Comparison of ENCODE assay signal across 14 mouse cellular contexts in the genomic region with DNA sequence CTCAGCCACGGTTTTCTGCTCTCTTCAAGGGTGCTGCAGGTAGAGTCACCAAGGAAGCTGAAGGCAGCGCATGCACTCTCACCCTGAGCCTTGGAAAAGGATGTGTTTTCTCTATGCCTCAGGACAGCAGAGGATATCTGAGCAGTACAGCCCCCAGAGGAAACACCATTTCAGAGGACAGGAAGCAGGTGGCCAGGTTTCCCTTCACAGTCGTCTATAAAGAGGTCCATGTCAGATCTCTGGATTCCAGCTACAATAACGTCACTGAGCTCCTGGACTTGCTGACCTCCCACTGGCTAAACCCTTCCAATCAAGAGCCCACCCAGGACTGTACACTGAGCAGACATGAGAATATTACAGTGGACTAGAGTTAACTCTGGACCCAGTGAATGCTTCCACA.
DNase-seq lines count a peak whose midpoint lies in the region; ATAC-seq and TF ChIP-seq lines count a peak whose summit lies in the region.
"Had no signal": no experiment of that assay in that cellular context is flagged by ENCODE, and none has a peak within 500 bp of the region (broad histone marks: within the 10 kb centered on the region; RNA-seq: fewer than 3 reads in every experiment).

No protein-coding gene starts in this region.

- no peaks in the 10 kb centered on the region for H3K9me3 ChIP-seq in kidney, embryonic 15.5 days (replicated peaks)
- H3K9me3 ChIP-seq in midbrain, embryonic 16.5 days (replicated peaks; ENCODE audit: control insufficient read depth, low read length, poor library complexity, severe bottlenecking), result no peaks in the 10 kb centered on the region
- H3K9me3 ChIP-seq in midbrain, embryonic 11.5 days (ENCODE audit: control insufficient read depth, low read length), result no peaks in the 10 kb centered on the region
- no peaks in the 10 kb centered on the region for H3K9me3 ChIP-seq in stomach, postnatal 0 days (ENCODE audit: control insufficient read depth, low read length)
- H3K9me3 ChIP-seq: heart, embryonic 13.5 days; neural tube, embryonic 12.5 days had no signal

- TF ChIP-seq CTCF in gastrocnemius, adult 2 months (IDR thresholded peaks at IDR 0.05), result no peak
- no peak for TF ChIP-seq CTCF in stomach, postnatal 0 days (IDR thresholded peaks at IDR 0.05; ENCODE audit: low read depth)

- no peak overlapping the region for H3K9ac ChIP-seq in kidney, embryonic 15.5 days
- no peak overlapping the region for H3K9ac ChIP-seq in midbrain, embryonic 16.5 days (ENCODE audit: low read depth, low read length)
- H3K9ac ChIP-seq in midbrain, embryonic 11.5 days (ENCODE audit: low read length), result no peak overlapping the region
- no peak overlapping the region for H3K9ac ChIP-seq in stomach, postnatal 0 days (ENCODE audit: low read length)
- H3K9ac ChIP-seq: heart, embryonic 13.5 days; neural tube, embryonic 12.5 days had no signal

- WGBS in kidney, embryonic 15.5 days, result 22% methylated on average over 4 of the region's 4 CpGs
- WGBS in midbrain, embryonic 16.5 days, result 60% methylated on average over 4 of the region's 4 CpGs
- 65% methylated on average over 4 of the region's 4 CpGs for WGBS in midbrain, embryonic 11.5 days
- 47% methylated on average over 4 of the region's 4 CpGs for WGBS in stomach, postnatal 0 days

- TF ChIP-seq EP300 in stomach, postnatal 0 days (optimal IDR thresholded peaks at IDR 0.05), result no peak

- H3K4me2 ChIP-seq in kidney, embryonic 15.5 days, result no peak overlapping the region
- no peak overlapping the region for H3K4me2 ChIP-seq in midbrain, embryonic 16.5 days (ENCODE audit: low read length)
- no peak overlapping the region for H3K4me2 ChIP-seq in midbrain, embryonic 11.5 days
- H3K4me2 ChIP-seq in stomach, postnatal 0 days (replicated peaks; ENCODE audit: low read depth), result no peak overlapping the region
- H3K4me2 ChIP-seq: heart, embryonic 13.5 days; neural tube, embryonic 12.5 days had no signal

- DNase-seq in gastrocnemius, adult 2 months, result no peak
- no peak for DNase-seq in gastrocnemius, postnatal 4 days (ENCODE audit: low spot score in 2 of 2)
- DNase-seq in kidney, postnatal 25 days, result no peak
- no peak for DNase-seq in midbrain, embryonic 11.5 days (ENCODE audit: low spot score, missing footprints)
- no peak for DNase-seq in stomach, postnatal 0 days (ENCODE audit: low spot score)
- DNase-seq in adrenal gland, adult 18-20 months (ENCODE audit: low spot score in 2 of 2), result no peak
- DNase-seq: adrenal gland, postnatal 14 days; cerebellum, postnatal 14 days; kidney, adult 8-10 months; thymus, adult 18-20 months had no signal

- intact Hi-C loops in gastrocnemius, adult 2 months (cut with DNase I), result no loop called here

- H3K4me3 ChIP-seq in gastrocnemius, adult 2 months, result no peak overlapping the region
- H3K4me3 ChIP-seq in kidney, embryonic 15.5 days (replicated peaks), result no peak overlapping the region
- H3K4me3 ChIP-seq in midbrain, embryonic 16.5 days (ENCODE audit: low read depth, low read length), result no peak overlapping the region
- H3K4me3 ChIP-seq in midbrain, embryonic 11.5 days (ENCODE audit: low read depth, low read length), result no peak overlapping the region
- no peak overlapping the region for H3K4me3 ChIP-seq in stomach, postnatal 0 days (ENCODE audit: low read depth, low read length)
- H3K4me3 ChIP-seq: heart, embryonic 13.5 days; neural tube, embryonic 12.5 days had no signal

- ATAC-seq in kidney, embryonic 15.5 days (replicated peaks; ENCODE audit: low FRiP score), result peak; percentile 17; the same call in 1 of the 2 replicates
- ATAC-seq in midbrain, embryonic 16.5 days, result no peak
- no peak for ATAC-seq in midbrain, embryonic 11.5 days (ENCODE audit: low FRiP score)
- peak; percentile 27; the same call in 1 of the 2 replicates for ATAC-seq in stomach, postnatal 0 days (ENCODE audit: low FRiP score, low TSS enrichment)

- H3K27ac ChIP-seq in gastrocnemius, adult 2 months, result peak overlapping the region; percentile 10; the same call in 1 of the 2 replicates
- H3K27ac ChIP-seq in kidney, embryonic 15.5 days, result peak overlapping the region; percentile 13; the same call in 1 of the 2 replicates
- H3K27ac ChIP-seq in midbrain, embryonic 16.5 days (ENCODE audit: low read length), result peak overlapping the region; percentile 28; the same call in 1 of the 2 replicates
- H3K27ac ChIP-seq in midbrain, embryonic 11.5 days (ENCODE audit: low read depth, low read length), result no peak overlapping the region
- H3K27ac ChIP-seq in stomach, postnatal 0 days (replicated peaks), result no peak overlapping the region
- H3K27ac ChIP-seq: heart, embryonic 13.5 days; neural tube, embryonic 12.5 days had no signal

- H3K4me1 ChIP-seq in kidney, embryonic 15.5 days, result peaks cover 43% of the 10 kb centered on the region
- H3K4me1 ChIP-seq in midbrain, embryonic 16.5 days (ENCODE audit: control insufficient read depth, insufficient read depth, low read length), result peaks cover 13% of the 10 kb centered on the region
- H3K4me1 ChIP-seq in midbrain, embryonic 11.5 days (ENCODE audit: control insufficient read depth, insufficient read depth, low read length), result peaks cover 13% of the 10 kb centered on the region
- peaks cover under 1% of the 10 kb centered on the region; the same call in 1 of the 2 replicates for H3K4me1 ChIP-seq in stomach, postnatal 0 days (replicated peaks; ENCODE audit: control insufficient read depth, insufficient read depth)

- no peaks in the 10 kb centered on the region for H3K36me3 ChIP-seq in kidney, embryonic 15.5 days
- H3K36me3 ChIP-seq in midbrain, embryonic 16.5 days (ENCODE audit: control insufficient read depth, insufficient read depth, low read length), result no peaks in the 10 kb centered on the region
- H3K36me3 ChIP-seq in midbrain, embryonic 11.5 days (ENCODE audit: control insufficient read depth, insufficient read depth, low read length), result no peaks in the 10 kb centered on the region
- H3K36me3 ChIP-seq in stomach, postnatal 0 days (ENCODE audit: control insufficient read depth, insufficient read depth, low read length), result no peaks in the 10 kb centered on the region
- H3K36me3 ChIP-seq: heart, embryonic 13.5 days; neural tube, embryonic 12.5 days had no signal

- H3K27me3 ChIP-seq in kidney, embryonic 15.5 days, result no peaks in the 10 kb centered on the region
- no peaks in the 10 kb centered on the region for H3K27me3 ChIP-seq in midbrain, embryonic 16.5 days (ENCODE audit: control insufficient read depth, insufficient read depth, low read depth, low read length)
- no peaks in the 10 kb centered on the region for H3K27me3 ChIP-seq in midbrain, embryonic 11.5 days (ENCODE audit: control insufficient read depth, insufficient read depth, low read length)
- H3K27me3 ChIP-seq in stomach, postnatal 0 days (ENCODE audit: control insufficient read depth, insufficient read depth, low read length), result no peaks in the 10 kb centered on the region
- H3K27me3 ChIP-seq: heart, embryonic 13.5 days; neural tube, embryonic 12.5 days had no signal

Comparison
In these comparisons a context has a peak if more than half of its experiments do, and no peak if none do; other contexts are left out.
1. H3K27ac ChIP-seq: peak in gastrocnemius, adult 2 months (single experiment), kidney, embryonic 15.5 days (single experiment) and midbrain, embryonic 16.5 days (single experiment); none in midbrain, embryonic 11.5 days (single experiment) and stomach, postnatal 0 days (single experiment).
2. ATAC-seq: peak in kidney, embryonic 15.5 days (single experiment) and stomach, postnatal 0 days (single experiment); none in midbrain, embryonic 16.5 days (single experiment) and midbrain, embryonic 11.5 days (single experiment).